Mouse (Mus musculus) CD8-positive naive resting alpha-beta T cell, adult 2 months (primary cell): ENCODE data around the gene Plin4.
"Not testable (repeated sequence)": the region's sequence is repeated elsewhere in the genome, so short reads cannot be mapped to it uniquely, and the experiment has no call there.

Source experiments
- DNase-seq, 2 experiments: peaks; one replicate each; pipeline ENCODE4 v3.0.0; 2022; ENCODE audit warnings: low read depth in 2 of 2, low spot score in 2 of 2

Plin4 gene

GRCm38 (mm10) chr17:56126175-56126574 lies 16.6 kb upstream of the Plin4 start:
- no peak for DNase-seq

GRCm38 (mm10) chr17:56125276-56125630 lies 15.7 kb upstream of the Plin4 start:
- no peak for DNase-seq

DNA sequence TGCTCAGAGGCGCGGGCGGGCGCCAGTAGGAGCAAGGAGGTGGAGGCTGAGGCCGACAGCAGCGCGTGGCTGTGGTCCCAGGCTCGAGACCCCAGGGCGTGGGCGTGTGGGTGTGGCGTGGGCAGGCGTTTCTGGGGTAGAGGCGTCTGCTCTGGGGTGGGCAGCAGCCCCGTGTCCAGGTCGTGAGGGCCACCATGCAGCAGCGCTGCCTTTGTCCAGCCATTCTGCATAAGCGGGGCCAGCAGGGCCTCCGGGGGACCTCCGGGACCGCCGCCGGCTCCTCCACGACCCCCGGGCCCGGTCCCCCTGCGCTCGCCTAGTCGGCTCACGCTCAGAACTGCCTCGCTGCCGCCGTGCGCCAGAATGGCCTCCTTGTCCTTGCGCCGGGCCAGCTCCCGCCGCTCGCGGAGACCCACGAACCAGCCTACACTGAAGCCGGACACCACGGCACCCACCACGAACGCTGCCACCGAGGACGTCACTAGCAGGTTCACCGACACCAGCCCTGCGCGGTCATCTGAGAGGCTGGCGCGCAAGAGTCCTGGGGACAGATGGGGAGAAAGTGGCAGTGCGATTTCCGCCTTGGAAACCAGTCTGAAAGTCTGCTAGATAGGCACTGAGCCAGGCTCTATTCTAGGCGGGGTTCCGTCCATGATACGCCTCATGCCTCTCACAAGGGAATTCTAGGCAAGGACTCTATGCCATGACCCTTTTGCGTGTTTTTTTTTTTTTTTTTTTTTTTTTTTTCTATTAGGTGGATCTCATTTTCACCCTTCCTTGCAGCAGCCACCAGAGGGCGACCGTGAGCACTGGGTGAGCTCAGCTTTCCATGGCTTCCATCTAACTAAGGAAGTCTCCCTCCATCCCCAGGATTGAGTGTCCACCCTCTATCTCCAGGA lies 15.0 kb upstream of the Plin4 start:
- peak in 1 of 2 experiments; percentile 50 for DNase-seq

DNA sequence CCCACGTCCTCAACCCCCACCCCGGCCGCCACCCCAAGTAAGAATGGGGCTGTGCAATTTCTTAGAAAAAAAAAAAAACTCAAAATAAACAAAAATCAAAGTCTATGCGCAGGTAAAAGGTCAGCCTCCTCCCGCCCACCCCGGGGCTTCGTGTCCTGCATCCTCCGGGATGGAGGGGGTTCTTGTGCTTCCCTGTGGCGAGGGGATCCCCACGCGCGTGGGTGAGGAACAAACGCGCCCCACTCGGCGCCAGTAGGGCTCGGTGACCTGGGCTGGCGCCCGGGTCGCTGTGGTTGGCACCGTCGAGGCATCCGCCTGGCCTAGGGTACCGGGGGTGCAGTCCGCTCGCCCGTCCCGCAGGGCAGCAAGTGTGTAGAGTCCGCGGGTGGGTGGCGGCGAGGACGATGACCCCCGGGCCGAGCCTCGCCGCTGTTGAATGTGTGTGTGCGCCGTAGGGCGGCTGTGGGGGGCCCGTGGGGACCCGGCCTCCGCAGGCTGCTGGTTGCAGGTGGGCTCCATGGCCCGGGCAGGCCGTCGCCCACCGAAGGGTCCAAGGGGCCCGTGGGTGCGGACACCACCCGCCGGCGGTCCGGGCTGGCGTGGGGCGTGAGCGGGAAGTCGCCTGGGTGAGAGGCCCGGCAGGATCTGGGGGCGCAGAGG lies 14.2 kb upstream of the Plin4 start:
- no peak for DNase-seq

DNA sequence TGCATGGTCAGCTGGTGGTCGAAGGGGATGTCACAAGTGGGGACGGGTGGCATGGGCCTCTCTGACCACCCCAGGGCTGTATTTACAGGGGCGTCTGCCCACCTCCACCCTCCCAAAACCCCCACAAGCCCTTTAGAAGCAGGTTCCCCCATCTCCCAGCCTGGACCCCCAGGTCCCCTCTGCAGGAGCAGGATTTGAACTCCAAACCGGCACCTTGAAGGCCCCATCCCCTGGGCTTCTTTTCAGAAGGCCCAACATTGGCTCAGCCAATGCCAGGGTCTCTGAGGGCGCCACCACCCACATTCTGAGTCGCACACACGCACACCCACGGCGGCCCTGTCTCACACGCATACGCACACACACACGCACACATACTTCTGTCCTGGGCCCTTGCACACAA lies 13.6 kb upstream of the Plin4 start:
- DNase-seq = no peak

DNA sequence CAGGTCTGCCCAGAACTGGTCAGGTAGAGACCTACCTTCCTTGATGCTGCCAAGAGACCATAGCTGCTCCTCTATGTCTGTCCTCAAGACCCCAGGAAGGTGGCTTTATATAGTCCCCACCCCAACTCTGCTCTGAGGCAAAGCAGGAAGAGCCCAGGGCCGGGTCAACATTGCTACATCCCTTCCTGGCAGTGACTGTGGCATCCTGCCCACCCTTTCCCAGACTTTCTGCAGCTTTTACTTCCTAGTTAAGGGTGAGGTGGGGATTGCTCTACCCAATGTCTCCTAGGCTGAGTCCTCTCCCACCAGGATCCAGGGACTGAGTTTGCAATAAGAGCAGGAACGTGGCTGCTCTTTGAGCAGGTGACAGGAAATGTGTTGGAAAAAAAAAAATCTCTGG lies 12.2 kb upstream of the Plin4 start, which contains the start of gene Lrg1:
Lrg1 (minus strand) TSS at position 176 of the 400 bp plus-strand sequence.
- DNase-seq = no peak

DNA sequence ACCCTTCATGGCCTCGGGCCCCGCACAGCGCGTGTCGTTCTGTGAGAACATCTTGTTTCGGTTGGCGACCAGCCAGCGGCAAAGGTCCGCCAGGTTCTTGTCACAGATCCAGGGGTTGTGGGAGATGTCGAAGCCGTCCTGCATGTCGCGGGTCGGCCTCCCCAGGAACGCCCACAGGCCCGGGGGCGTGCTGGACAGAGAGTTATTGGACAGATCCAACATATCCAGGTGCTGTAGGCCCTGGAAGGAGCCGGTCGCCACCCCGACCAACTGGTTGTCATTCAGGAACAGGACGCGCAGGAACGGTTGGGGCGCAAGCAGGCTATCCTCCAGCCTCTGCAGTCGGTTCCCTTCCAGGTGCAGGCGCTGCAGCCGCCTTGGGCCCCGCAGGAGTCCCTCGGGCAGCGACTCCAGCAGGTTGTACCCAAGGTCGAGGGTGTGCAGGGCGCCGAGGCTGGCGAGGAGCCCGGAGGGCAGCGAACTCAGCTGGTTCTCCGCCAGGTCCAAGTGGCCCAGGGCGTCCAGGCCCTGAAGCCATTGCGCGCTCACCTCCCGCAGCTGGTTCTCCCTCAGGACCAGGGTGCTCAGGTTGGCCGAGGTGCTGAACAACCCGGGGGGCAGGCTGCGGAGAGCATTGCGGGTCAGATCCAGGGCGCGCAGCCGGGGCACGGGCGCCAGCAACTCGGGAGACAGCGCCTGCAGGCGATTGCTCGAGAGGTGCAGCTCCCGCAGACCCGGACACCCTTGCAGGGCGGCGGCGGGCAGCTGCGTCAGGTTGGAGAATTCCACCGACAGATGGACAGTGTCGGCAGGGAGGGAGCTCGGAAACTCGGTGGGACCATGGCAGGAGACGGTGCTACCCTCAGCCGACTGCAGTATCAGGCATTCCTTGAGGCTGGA lies 10.6 kb upstream of the Plin4 start:
- DNase-seq = no peak

DNA sequence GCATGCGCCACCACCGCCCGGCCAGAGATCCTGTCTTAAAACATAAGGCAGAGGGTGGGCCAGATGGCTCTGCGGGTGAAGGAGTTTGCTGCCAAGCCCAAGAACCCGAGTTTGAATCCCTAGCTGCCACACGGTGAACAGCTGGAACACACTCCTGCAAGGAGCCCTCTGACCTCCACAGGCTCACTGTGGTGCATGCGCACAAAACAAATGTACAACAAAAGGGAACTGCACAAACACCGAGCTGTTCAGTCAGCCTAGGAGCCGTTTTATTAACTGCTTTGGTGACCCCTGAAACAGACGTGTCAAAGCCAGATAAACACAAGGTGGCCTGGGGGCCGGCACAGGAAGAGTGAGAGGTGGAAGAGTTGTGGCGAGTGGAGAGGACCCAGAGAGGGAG lies 9.8 kb upstream of the Plin4 start:
- DNase-seq = no peak

GRCm38 (mm10) chr17:56117251-56117710 lies 7.7 kb upstream of the Plin4 start, which contains the start of gene Plin5:
Plin5 (minus strand) TSS chr17:56117596.
- DNase-seq = no peak

GRCm38 (mm10) chr17:56116193-56116592 lies 6.6 kb upstream of the Plin4 start:
- DNase-seq = no peak

GRCm38 (mm10) chr17:56112743-56113142 lies 3.1 kb upstream of the Plin4 start:
- no peak for DNase-seq

DNA sequence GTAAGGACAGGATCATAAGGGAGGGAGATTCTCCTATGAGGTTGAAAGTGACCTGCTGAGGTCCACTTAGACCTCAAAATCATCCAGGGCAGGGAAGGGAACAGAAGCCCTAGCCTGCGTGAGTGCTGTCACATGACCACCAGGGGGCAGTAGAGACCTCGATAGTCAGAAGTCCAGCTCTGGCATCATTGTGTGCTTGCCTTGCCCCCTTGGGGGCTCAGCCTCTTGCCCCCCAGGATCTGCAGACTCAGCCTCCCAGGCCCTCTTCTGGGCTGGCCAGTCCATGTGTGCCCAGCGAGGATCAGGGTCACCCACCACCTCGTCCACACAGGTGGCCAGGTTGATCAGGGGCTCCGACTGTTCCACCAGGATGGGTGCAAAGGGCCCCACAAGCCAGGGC lies 2.3 kb upstream of the Plin4 start:
- peak; percentile 51 to 63 for DNase-seq

DNA sequence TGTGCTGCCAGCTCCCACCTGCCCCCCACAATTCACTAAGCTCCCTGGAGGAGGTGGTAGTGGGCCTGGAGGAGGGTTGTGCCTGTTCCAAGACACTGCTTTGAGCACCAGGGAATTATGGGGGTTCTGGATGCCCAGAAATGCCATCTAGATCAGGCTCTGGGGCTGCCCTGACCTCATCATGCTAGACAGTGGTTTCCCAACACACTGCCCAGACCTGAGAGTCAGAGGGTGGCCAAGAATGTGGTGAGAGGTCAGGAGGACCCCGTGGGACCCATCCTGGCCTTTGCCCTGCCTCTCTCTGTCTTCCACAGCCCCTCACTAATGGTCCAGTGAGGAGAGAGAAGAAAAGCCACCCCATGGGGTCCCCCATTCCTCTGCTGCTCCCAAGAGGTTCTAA lies 1.4 kb upstream of the Plin4 start:
- no peak for DNase-seq

DNA sequence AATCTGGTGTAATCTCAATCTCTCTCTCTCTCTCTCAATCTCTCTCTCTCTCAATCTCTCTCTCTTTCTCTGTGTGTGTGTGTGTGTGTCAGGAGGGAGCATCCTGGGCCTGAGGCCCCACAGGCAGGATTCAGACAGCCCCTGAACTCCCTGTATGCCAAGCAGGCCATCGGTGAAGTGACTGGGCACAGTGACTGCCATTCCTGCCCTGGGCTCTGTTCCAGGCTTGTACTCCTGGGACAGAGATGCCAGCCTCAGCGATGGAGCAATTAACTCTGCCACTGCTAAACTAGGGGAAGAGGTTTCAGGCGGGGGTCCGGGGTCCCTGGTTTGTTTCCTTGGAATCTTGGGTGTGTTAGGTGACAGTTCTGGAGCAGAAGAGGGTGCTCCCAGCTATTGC lies 968 bp upstream of the Plin4 start:
- no peak for DNase-seq

DNA sequence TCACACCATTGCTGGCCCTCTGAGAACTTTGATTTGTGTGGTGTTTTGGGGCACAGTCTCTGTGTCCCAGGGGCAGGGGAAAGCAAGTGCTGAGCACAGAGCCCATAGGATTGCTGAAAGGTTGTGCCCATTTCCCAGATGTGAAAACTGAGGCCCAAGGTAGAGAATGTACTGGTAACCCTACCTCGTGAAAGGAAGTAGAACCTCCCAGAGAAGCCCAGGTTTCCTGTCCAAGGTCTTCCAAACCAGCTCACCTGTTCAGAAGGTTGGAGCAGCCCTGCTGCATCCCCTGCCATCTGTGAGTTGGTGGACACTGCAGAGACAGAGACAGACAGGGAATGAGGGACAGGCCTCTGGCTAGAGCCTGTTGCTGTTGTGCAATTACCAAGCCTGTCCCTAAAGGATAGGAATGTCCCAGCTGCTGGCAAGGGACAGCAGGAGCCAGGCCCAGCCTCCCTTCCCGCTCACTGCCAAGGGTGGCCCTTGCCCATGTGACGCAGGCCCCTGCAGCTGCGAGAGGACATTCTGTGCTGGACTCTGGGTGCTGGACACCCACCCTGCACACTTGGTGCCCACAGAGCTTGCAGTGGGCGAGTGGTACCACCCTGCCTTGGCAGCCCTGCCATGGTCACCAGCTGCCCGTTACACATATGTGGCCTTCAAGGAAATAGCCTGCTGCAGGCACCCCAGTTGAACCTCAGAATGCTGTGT lies 1.1 kb downstream of the Plin4 start:
- no peak for DNase-seq

DNA sequence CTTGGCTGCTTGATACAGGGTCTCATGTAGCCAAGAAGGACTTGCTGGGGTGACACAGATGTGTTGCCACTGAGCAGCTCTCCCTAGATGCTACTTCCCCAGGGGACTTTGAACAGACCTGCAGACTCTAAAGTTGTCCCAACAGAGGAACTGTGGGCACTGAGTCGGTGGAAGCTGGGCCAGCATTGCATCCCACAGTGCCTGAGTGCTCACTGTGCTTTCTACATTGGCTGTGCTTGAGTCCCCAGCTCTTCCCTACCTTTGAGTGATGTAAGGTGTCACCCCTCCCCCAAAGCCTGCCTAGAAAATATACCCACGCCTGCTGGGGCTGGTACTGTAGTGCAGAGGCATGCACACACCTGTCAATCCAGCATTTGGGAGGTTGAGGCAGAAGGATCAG lies 1.9 kb downstream of the Plin4 start:
- no peak for DNase-seq

- no peak for DNase-seq
Observed at GRCm38 (mm10) chr17:56106981-56107380, 2.6 kb downstream of the Plin4 start.

DNA sequence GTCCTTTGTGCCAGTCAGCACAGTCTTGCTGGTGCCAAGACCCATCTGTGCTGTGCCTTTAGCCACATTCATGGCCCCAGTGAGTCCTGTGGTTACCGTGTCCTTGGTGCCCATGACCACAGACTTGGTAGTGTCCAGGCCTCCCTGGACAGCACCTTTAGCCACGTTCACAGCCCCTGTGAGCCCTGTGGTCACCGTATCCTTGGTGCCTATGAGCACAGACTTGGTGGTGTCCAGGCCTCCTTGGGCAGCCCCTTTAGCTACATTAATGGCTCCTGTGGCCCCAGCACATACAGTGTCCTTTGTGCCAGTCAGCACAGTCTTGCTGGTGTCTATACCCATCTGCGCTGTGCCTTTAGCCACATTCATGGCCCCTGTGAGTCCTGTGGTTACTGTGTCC lies 3.2 kb downstream of the Plin4 start:
- DNase-seq = not testable (repeated sequence)

DNA sequence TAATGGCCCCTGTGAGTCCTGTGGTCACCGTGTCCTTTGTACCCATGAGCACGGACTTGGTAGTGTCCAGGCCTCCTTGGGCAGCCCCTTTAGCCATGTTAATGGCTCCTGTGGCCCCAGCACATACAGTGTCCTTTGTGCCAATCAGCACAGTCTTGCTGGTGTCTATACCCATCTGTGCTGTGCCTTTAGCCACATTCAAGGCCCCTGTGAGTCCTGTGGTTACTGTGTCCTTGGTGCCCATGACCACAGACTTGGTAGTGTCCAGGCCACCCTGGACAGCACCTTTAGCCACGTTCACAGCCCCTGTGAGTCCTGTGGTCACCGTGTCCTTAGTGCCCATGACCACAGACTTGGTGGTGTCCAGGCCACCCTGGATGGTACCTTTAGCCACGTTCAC lies 4.8 kb downstream of the Plin4 start:
- DNase-seq = not testable (repeated sequence)

DNA sequence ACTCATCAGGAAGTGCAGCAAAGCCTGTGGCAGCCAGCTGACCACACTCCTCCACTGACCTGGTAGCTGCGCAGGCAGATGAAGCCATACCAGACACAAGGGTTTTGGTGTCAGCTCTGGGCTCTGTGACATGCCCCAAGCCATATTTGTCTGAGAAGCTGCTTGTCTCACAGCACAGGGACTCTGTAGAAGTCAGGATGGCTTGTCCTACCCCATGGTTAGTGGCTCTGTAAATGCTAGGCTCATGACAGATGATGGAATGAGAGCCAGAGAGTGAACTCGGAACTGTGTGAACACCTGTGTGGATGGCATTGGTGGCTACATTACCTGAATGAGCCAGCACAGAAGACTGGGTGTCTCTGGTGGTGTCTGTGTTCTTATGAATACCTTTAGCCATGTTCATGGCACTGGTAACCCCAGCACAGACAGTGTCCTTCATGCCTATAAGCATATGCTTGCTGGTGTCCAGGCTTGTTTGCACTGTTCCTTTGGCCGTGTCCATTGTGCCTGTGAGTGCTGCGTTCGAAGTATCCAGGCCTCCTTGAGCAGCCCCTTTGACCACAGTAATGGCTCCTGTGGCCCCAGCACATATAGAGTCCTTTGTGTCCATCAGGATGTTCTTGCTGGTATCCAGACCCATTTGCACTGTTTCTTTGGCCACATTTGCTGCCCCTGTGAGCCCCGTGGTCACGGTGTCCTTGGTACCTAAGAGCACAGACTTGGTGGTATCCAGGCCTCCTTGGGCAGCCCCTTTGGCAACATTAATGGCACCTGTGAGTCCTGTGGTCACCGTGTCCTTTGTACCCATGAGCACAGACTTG lies 5.9 kb downstream of the Plin4 start:
- DNase-seq = no peak
